Mouse (Mus musculus) mouse trophoblast stem cell (cell line): ENCODE results near the gene Nyap2.

ENCODE experiments used
- in situ Hi-C, 2 experiments: fragments of 300-500 bp; cut with MseI, MboI; formaldehyde crosslinking; loops; 2 replicates in 1 of 2; 3 replicates in 1 of 2; pipeline ENCODE4 v1.15.1; 2025

Gene Nyap2

GRCm38 (mm10) chr1:81387722-81388121, 311.0 kb downstream of the Nyap2 start:
- in situ Hi-C loops = no loop called here
